Mouse (Mus musculus): ENCODE measurements around the gene Olfr531.

- TF ChIP-seq CTCF (IDR thresholded peaks at IDR 0.05; ENCODE audit: insufficient read depth, low read depth, low read length) (no peak), POLR2A (IDR thresholded peaks at IDR 0.05; ENCODE audit: insufficient read depth, low read depth, low read length) (no peak)
Observed at GRCm38 (mm10) chr7:140376911-140377310, 25.8 kb downstream of the Olfr531 start.
